Mouse (Mus musculus) ES-E14 (cell line): ENCODE measurements around the gene Ap1ar.

Experiments
- MAFK ChIP-seq: IDR thresholded peaks from 2 replicates; pipeline ENCODE4 v1.6.1; 2014; ENCODE audit warnings: mild to moderate bottlenecking, low read depth, low read length, inconsistent platforms; ENCODE audit not compliant: insufficient read depth
- ZNF384 ChIP-seq: IDR thresholded peaks from 2 replicates; pipeline ENCODE4 v1.6.1; 2012; ENCODE audit warnings: low read depth, low read length, inconsistent platforms

DNA sequence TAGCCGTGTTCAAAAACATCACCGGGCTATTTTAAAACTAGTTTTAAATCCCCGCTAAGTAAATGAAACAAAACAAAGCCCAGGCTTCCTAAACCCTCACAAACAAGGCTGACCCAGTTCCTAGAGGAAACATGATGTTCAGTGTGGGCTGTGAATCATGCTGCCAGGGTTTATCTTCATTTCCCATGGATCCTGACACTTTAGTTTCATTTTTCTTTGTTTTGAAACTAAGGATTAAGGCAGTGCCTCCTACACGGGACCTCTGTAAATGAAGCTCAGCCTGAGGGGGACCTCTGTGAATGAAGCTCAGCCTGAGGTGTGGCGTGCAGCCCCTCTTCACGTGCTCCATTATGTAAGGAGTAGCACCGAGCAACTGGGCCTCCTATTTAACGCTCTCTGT, 34.5 kb downstream of the Ap1ar start:
- TF ChIP-seq MAFK (no peak), ZNF384 (no peak)
